Mouse (Mus musculus) gastrocnemius, postnatal 36 days (tissue): ENCODE measurements around the gene Dcaf5. TPM values are rescaled to one million over a fixed set of nuclear protein-coding genes. Genes with fewer than 3 reads are reported as not detected.

Experiments
- DNase-seq, 2 experiments: peaks; one replicate each; pipeline ENCODE4 v3.0.0; 2022
- intact Hi-C: fragments of 180-260 bp; cut with DNase I; formaldehyde crosslinking; loops from one replicate; pipeline ENCODE4 v1.15.1; 2025
- total RNA-seq, 2 experiments: library from RNA; stranded (reverse); gene quantifications; 2 replicates each; pipeline ENCODE4 v1.2.3; 2021

Gene Dcaf5
- total RNA-seq, 2 experiments from 2014 or later: 35.2 to 36.6 TPM

GRCm38 (mm10) chr12:80427683-80428082, 8.7 kb downstream of the Dcaf5 start:
- DNase-seq: no peak
- intact Hi-C loops: no loop called here

DNA sequence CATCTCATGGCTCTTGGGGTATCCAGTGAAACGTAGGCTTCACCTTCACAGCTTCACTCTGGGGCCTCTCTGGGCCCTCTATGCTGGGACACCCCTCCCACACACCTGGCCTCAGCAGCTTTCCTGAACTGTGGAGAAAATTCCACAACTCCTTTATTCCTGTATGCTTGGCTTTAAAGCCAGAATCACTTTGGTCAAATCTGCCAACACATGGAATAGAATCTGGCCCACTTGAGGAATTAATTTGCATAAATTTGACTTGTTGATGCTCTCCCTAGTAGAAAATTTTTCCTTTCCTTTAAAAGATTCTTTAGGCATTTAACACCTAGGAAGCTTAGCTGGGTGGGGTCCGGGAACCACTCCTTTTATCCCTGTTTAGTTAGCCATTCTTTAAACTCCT, 21.3 kb downstream of the Dcaf5 start:
- intact Hi-C loops: no loop called here
- DNase-seq: no peak

DNA sequence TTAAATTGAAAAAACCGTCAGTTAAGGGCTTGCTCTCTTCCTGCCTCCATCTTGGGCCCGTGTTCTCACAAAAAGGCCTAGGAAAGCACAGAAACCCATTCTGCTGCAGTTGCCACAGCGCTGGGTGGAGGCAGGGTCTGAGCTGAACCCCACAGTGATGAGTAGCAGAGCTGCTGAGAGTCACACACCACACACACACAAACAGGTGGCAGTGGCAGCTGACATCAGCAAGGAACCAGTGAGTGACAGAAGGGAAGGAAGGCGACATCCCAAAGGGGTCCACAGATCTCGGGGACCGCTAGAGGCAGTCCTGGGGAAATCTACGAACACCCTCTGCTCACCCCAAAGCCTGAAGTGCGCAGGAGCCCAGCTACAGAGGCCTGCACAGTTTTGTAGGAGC, 25.5 kb downstream of the Dcaf5 start:
- intact Hi-C loops: no loop called here
- no peak for DNase-seq

GRCm38 (mm10) chr12:80407824-80408223, 28.6 kb downstream of the Dcaf5 start:
- intact Hi-C loops: no loop called here
- DNase-seq: no peak

DNA sequence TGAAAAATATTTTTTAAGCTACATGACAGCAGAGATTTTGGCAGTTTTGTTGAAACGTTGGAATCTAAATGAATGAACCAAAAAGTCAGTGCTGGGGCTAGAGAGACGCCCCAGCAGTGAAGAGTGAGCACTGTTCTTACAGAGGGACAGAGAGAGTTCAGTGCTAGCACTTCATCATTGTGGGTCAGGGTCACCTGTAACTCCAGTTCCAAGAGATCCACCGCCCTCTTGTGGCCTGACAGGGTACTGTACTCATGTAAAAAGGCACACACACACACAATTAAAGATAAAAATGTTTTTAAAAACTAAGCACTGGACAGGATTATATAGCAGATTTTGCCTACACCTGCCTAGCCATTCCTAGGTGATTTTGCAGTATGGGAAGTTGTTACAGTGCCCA, 29.8 kb downstream of the Dcaf5 start:
- DNase-seq: no peak
- intact Hi-C loops: no loop called here

DNA sequence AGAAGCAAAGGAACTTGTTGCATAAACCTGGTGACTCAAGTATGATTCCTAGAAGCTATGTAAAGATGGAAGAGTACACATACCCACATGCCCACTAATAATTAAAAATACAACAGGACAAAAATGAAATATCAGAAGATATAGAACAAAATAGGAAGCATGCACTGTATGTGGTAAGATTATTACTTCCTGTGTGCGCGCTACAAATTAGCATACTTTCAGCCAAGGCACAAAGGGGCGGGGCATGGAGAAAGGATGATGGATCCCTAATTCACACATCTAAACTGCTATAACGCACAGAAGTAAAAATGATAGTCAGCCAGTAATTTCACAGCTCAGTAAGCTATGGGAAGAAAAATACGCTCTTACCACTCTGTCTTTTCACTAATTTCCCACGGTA, 32.3 kb downstream of the Dcaf5 start:
- intact Hi-C loops: no loop called here

GRCm38 (mm10) chr12:80399147-80399546, 37.3 kb downstream of the Dcaf5 start:
- no peak for DNase-seq
- intact Hi-C loops: no loop called here

More for the DNA sequence above, 32.3 kb downstream of the Dcaf5 start:
- DNase-seq: no peak

GRCm38 (mm10) chr12:80396397-80396796, 40.0 kb downstream of the Dcaf5 start:
- no peak for DNase-seq
- intact Hi-C loops: no loop called here

- intact Hi-C loops: no loop called here
- no peak for DNase-seq
Observed at GRCm38 (mm10) chr12:80395270-80395669, 41.1 kb downstream of the Dcaf5 start.

DNA sequence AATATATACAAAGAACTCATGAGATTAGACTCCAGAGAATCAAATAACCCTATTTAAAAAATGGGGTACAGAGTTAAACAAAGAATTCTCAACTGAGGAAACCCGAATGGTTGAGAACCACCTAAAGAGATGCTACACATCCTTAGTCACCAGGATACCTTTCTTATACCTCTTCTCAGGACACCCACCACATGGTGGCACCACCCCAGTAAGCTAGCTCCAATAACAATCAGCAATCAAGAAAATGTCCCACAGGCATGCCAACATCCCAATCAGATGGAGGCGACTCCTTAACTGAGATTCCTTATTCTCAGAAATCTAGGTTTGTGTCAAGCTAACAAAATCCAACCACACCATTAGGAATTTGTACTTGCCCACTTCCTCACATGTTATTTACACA, 42.4 kb downstream of the Dcaf5 start:
- DNase-seq: no peak
- intact Hi-C loops: no loop called here

DNA sequence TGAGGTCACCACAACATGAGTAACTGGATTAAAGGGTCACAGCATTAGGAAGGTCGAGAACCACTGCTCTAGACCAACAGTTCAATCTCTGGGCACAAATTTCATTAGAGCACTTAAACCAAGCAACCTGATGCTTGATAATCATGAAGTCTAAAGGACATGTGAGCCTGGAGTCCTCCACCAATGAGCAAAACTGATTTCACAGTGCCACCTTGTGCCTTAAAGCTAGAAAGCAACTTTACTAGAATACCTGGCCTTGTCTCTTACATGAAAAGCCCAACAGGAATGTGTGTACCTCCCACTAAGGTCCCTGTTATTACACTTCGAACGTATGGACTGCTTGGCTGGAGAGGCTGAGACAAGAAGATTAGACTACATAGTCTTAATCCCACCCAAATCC, 47.0 kb downstream of the Dcaf5 start:
- intact Hi-C loops: loop anchor here (5.0 kb wide), 1 partner anchor 232 kb away; no protein-coding TSS in a partner anchor
- no peak for DNase-seq

DNA sequence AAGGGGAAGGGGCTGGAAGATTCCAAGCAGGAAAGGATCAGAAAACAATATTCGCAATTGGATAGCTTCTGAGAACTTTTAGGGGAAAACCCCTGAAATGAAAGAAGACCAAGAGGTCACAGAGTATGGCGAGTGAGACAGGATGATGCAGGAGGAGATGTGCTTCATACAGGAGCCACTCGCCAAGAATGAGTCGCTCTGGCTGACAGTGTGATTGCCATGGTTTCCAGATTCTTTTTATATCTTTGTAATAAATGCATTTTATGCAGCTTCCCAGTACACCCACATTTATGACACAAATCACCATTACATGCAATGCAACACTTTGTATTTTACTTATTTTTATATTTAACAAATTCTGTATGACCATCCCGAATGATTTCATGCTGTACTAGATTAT, 49.1 kb downstream of the Dcaf5 start:
- DNase-seq: no peak
- intact Hi-C loops: loop anchor here (5.0 kb wide), 1 partner anchor 230 kb away; no protein-coding TSS in a partner anchor

DNA sequence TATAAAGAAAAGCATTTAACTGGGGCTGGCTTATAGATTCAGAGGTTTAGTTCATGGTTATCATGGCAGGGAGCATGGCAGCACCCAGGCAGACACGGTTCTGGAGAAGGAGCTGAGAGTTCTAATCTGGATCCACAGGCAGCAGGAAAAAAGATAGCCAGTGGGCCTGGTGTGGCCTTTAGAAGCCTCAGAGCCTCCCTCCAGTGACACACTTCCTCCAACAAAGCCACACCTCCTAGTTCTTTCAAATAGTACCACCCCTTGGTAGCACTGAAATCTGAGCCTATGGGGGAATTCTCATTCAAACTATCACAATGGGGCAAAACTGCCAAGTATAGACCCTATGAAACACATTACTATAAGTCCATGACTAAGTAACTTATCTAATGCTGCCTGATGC, 51.0 kb downstream of the Dcaf5 start:
- DNase-seq: no peak
- intact Hi-C loops: loop anchor here (5.0 kb wide), 1 partner anchor 228 kb away; no protein-coding TSS in a partner anchor

DNA sequence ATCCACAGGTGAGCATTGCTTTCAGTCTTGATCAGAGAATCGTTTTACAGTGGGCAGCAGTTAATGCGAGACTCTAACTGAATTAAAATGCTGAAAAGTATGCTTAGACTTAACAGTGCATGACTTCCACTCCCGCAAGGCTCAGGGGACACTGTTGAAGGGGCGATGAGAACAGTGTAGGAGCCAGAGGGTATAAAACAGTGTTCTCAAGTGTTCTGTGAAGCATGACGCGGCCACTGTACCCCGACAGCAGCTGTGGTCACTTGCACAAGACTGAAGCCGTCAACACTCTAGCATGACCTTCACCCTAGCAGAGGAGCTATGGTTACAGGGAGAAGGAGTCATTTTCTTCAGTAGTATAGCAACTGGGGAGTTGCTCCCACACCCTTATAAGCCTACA, 52.9 kb downstream of the Dcaf5 start:
- no peak for DNase-seq
- intact Hi-C loops: no loop called here

DNA sequence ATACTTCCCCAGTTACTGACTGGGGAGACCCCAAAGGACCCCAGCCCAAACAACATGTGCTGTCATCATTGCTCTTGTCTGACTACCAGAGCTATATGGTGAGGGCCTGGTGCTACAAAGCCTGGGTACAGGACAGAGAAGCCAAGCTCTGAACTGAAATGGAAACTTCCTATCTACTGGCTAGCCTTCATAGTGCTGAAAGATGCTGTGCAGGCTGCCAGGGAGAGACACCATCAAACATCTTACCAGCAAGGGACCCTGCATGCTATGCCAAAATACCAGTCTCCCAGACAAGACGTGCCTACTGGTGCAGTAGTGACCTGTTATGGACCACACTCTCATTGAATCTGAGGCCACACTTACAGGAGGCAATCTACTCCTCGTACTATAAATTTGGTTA, 53.6 kb downstream of the Dcaf5 start:
- no peak for DNase-seq
- intact Hi-C loops: no loop called here

DNA sequence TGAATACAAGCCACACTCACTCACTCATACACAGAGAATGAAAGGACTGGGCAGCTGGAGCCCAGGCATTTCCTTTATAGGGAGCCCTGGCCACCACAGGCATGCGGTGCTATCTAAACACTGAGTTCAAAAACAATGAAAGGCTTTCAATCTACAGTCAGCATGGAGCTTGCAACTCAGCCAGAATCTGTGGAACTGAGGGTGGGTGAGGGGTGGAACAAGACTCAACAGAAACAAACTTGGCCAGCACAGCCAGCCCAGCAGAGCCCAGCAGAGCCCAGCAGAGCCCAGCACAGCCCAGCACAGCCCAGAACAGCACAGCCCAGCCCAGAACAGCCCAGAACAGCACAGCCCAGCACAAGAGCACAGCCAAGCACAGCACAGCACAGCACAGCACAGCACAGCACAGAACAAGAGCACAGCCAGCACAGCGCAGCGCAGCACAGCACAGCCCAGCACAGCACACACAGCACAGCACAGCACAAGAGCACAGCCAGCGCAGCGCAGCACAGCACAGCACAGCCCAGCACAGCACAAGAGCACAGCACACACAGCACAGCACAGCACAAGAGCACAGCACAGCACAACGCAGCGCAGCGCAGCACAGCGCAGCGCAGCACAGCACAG, 56.5 kb downstream of the Dcaf5 start:
- no peak for DNase-seq
- intact Hi-C loops: no loop called here

GRCm38 (mm10) chr12:80379393-80379792, 57.0 kb downstream of the Dcaf5 start:
- no peak for DNase-seq
- intact Hi-C loops: no loop called here

GRCm38 (mm10) chr12:80377604-80378003, 58.8 kb downstream of the Dcaf5 start:
- intact Hi-C loops: loop anchor here (2.0 kb wide), 2 partner anchors 119 to 179 kb away; no protein-coding TSS in a partner anchor
- no peak for DNase-seq

DNA sequence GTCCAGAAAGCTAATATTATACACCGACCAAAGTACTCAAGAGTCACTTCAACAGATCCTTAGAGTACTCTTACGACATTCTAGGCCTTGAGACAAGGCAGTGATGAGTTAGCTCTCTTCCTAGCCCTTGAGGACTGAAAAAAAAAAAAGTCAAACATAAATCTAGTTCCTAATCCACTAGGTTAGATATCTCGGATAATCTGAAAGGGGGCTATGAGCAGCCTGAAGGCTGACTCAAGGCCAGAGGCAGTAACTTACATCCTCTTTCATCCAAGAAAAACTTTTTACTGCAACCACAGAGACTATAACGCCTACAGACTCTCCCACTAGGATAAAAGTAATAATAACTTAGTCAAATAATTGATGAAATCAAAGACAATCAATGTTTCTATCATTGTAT, 60.7 kb downstream of the Dcaf5 start:
- DNase-seq: no peak
- intact Hi-C loops: loop anchor here (2.0 kb wide), 2 partner anchors 117 to 177 kb away; no protein-coding TSS in a partner anchor

GRCm38 (mm10) chr12:80374736-80375135, 61.7 kb downstream of the Dcaf5 start:
- DNase-seq: no peak
- intact Hi-C loops: no loop called here

GRCm38 (mm10) chr12:80372946-80373345, 63.5 kb downstream of the Dcaf5 start:
- intact Hi-C loops: no loop called here

GRCm38 (mm10) chr12:80367227-80367626, 69.2 kb downstream of the Dcaf5 start:
- DNase-seq: no peak
- intact Hi-C loops: no loop called here

More at GRCm38 (mm10) chr12:80372946-80373345, 63.5 kb downstream of the Dcaf5 start:
- no peak for DNase-seq
